Mouse (Mus musculus) heart, embryonic 12.5 days (tissue): Measurements from ENCODE around the gene Rnf31. TPM values are rescaled to one million over a fixed set of nuclear protein-coding genes. Genes with fewer than 3 reads are reported as not detected.

Source experiments
- polyA plus RNA-seq: library from polyadenylated mRNA; unstranded; fragments of >200 nt; fragmentation: Nextera tagmentation; extraction: Ambion mirVana; gene quantifications from 2 replicates; pipeline ENCODE4 v1.2.1, GENCODE M21; 2016

Gene Rnf31
- polyA plus RNA-seq, 1 experiment from 2014 or later, result 16.4 TPM

Other genes starting within 250 kb of the Rnf31 start
- gene Dhrs4, start 113.0 kb upstream of the Rnf31 start, polyA plus RNA-seq, result 63.3 and 64.5 TPM in 2 replicates
- gene Carmil3, start 101.1 kb upstream of the Rnf31 start, polyA plus RNA-seq, result 2.4 and 2.6 TPM in 2 replicates
- 0.30 and 0.59 TPM in 2 replicates for gene Cpne6, start 81.3 kb upstream of the Rnf31 start, polyA plus RNA-seq
- not detected in 2 replicates for gene Nrl, start 66.7 kb upstream of the Rnf31 start, polyA plus RNA-seq
- 38.8 and 43.0 TPM in 2 replicates for gene Pck2, start 51.4 kb upstream of the Rnf31 start, polyA plus RNA-seq
- gene Dcaf11, start 31.7 kb upstream of the Rnf31 start, polyA plus RNA-seq, result 73.2 and 78.7 TPM in 2 replicates
- gene A730061H03Rik, start 31.3 kb upstream of the Rnf31 start, polyA plus RNA-seq, result 0.96 TPM in 1 of 2 replicates, not detected in the other
- 114 and 118 TPM in 2 replicates for gene Fitm1, start 16.1 kb upstream of the Rnf31 start, polyA plus RNA-seq
- 211 and 212 TPM in 2 replicates for gene Psme1, start 13.6 kb upstream of the Rnf31 start, polyA plus RNA-seq
- 16.3 and 21.5 TPM in 2 replicates for gene Emc9, start 6.4 kb upstream of the Rnf31 start, polyA plus RNA-seq
- gene Psme2, start 595 bp upstream of the Rnf31 start, polyA plus RNA-seq, result 200 and 213 TPM in 2 replicates
- gene Irf9, start 11.9 kb downstream of the Rnf31 start, polyA plus RNA-seq, result 8.7 and 9.4 TPM in 2 replicates
- 16.5 and 17.5 TPM in 2 replicates for gene Rec8, start 26.3 kb downstream of the Rnf31 start, polyA plus RNA-seq
- gene Ipo4, start 44.2 kb downstream of the Rnf31 start, polyA plus RNA-seq, result 66.1 and 68.4 TPM in 2 replicates
- gene Gm49378, start 46.2 kb downstream of the Rnf31 start, polyA plus RNA-seq, result 3.4 and 5.2 TPM in 2 replicates
- 86.2 and 92.6 TPM in 2 replicates for gene Tm9sf1, start 52.1 kb downstream of the Rnf31 start, polyA plus RNA-seq
- gene Tssk4, start 58.5 kb downstream of the Rnf31 start, polyA plus RNA-seq, result 0.45 and 0.60 TPM in 2 replicates
- 74.1 and 76.7 TPM in 2 replicates for gene Mdp1, start 68.8 kb downstream of the Rnf31 start, polyA plus RNA-seq
- 39.8 and 44.6 TPM in 2 replicates for gene Gmpr2, start 80.2 kb downstream of the Rnf31 start, polyA plus RNA-seq
- 457 and 491 TPM in 2 replicates for gene Nedd8, start 80.4 kb downstream of the Rnf31 start, polyA plus RNA-seq
- gene Tinf2, start 90.1 kb downstream of the Rnf31 start, polyA plus RNA-seq, result 36.1 and 37.6 TPM in 2 replicates
- gene Tgm1, start 122.2 kb downstream of the Rnf31 start, polyA plus RNA-seq, result 0.27 and 0.70 TPM in 2 replicates
- gene Rabggta, start 130.6 kb downstream of the Rnf31 start, polyA plus RNA-seq, result 20.9 and 24.4 TPM in 2 replicates
- 59.2 and 60.8 TPM in 2 replicates for gene Dhrs1, start 154.0 kb downstream of the Rnf31 start, polyA plus RNA-seq
- 27.7 and 30.6 TPM in 2 replicates for gene Nop9, start 154.0 kb downstream of the Rnf31 start, polyA plus RNA-seq
- 1.0 and 1.2 TPM in 2 replicates for gene Cideb, start 166.8 kb downstream of the Rnf31 start, polyA plus RNA-seq
- gene Ltb4r2, start 169.7 kb downstream of the Rnf31 start, polyA plus RNA-seq, result 0.49 and 0.54 TPM in 2 replicates
- gene Ltb4r1, start 174.3 kb downstream of the Rnf31 start, polyA plus RNA-seq, result 0.49 and 0.76 TPM in 2 replicates
- 24.4 and 26.2 TPM in 2 replicates for gene Adcy4, start 192.4 kb downstream of the Rnf31 start, polyA plus RNA-seq
- gene Ripk3, start 197.2 kb downstream of the Rnf31 start, polyA plus RNA-seq, result 19.7 and 20.3 TPM in 2 replicates
- gene Nfatc4, start 231.4 kb downstream of the Rnf31 start, polyA plus RNA-seq, result 17.5 and 18.6 TPM in 2 replicates